Mouse (Mus musculus): ENCODE measurements around the gene Csf3.

DNA sequence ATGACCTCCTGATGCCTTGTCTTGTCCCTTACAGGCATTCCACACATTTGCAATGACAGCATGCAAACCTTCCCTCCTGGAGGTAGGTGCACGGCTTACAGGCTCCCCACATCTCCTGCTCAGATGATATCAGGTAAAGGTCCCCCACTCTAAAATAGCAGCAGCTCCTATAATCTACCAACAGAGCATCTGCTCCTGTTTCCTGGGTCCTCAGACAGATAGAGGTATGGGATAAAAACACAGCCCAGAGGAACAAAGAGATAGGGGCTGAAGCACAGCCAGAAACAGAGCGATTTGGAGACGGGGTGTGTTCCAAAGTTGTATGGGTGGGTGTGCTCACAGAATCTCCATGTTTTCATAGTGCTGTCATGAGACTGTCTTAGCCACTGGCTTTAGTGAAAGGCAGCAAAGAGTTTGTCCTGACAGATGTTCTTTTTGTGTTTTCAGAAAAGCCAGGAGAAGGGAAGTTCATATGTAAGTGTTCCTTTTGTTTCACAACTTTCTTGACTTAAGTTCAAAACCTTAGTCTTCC, 29.7 kb upstream of the Csf3 start:
- no peak for TF ChIP-seq CTCF (IDR thresholded peaks at IDR 0.05; ENCODE audit: extremely low read depth, insufficient read depth, insufficient read length, insufficient replicate concordance)
- TF ChIP-seq POLR2A (IDR thresholded peaks at IDR 0.05; ENCODE audit: low read depth, low read length) = no peak

All from spleen, adult 2 months (tissue).